Mouse (Mus musculus): Measurements from ENCODE around the gene Zfp821. TPM values are rescaled to one million over a fixed set of nuclear protein-coding genes. Genes with fewer than 3 reads are reported as not detected.

The Zfp821 gene
- polyA plus RNA-seq, 1 experiment: 8.2 TPM

Other genes starting within 250 kb of the Zfp821 start
- 0.36 and 0.76 TPM in 2 replicates for gene Pmfbp1, start 211.5 kb upstream of the Zfp821 start, polyA plus RNA-seq (2012; rRNA removed)
- 14.0 and 16.7 TPM in 2 replicates for gene Dhx38, start 139.7 kb upstream of the Zfp821 start, polyA plus RNA-seq (2012; rRNA removed)
- gene Txnl4b, start 139.7 kb upstream of the Zfp821 start, polyA plus RNA-seq (2012; rRNA removed): 7.0 and 8.0 TPM in 2 replicates
- gene Hp, start 126.4 kb upstream of the Zfp821 start, polyA plus RNA-seq (2012; rRNA removed): 1,443 and 2,456 TPM in 2 replicates
- 26.9 and 28.9 TPM in 2 replicates for gene Dhodh, start 96.9 kb upstream of the Zfp821 start, polyA plus RNA-seq (2012; rRNA removed)
- gene Pkd1l3, start 91.0 kb upstream of the Zfp821 start, polyA plus RNA-seq (2012; rRNA removed): 0.26 and 0.85 TPM in 2 replicates
- 53.2 and 58.4 TPM in 2 replicates for gene Ist1, start 12.3 kb upstream of the Zfp821 start, polyA plus RNA-seq (2012; rRNA removed)
- 14.4 and 15.2 TPM in 2 replicates for gene Atxn1l, start 32.2 kb downstream of the Zfp821 start, polyA plus RNA-seq (2012; rRNA removed)
- 44.1 and 44.8 TPM in 2 replicates for gene Ap1g1, start 73.0 kb downstream of the Zfp821 start, polyA plus RNA-seq (2012; rRNA removed)
- 6.5 and 7.4 TPM in 2 replicates for gene Phlpp2, start 163.0 kb downstream of the Zfp821 start, polyA plus RNA-seq (2012; rRNA removed)